Mouse (Mus musculus) adrenal gland, adult (tissue): ENCODE results near the gene Syt3.

Source experiments
- DNase-seq, 2 experiments: peaks; one replicate each; pipeline ENCODE4 v3.0.0; 2022 to 2023; ENCODE audit warnings: low spot score in 1 of 2; ENCODE audit not compliant: inconsistent age in 2 of 2

The Syt3 gene

GRCm38 (mm10) chr7:44443268-44444173 is 59.6 kb downstream of the Syt3 start:
- DNase-seq, result no peak

GRCm38 (mm10) chr7:44444886-44445527 is 61.1 kb downstream of the Syt3 start:
- no peak for DNase-seq

- DNase-seq, result no peak
These were observed 61.6 kb downstream of the Syt3 start for GRCm38 (mm10) chr7:44445528-44445923.

- no peak for DNase-seq
These were observed 62.4 kb downstream of the Syt3 start for GRCm38 (mm10) chr7:44446070-44446855.
